ENCODE assay signal across 20 mouse cellular contexts in genomic region chr9:14266470-14266869, GRCm38 (mm10).
"Had no signal": no experiment of that assay in that cellular context is flagged by ENCODE, and none has a peak within 500 bp of the region (broad histone marks: within the 10 kb centered on the region; RNA-seq: fewer than 3 reads in every experiment).

No protein-coding gene starts in this region.

- H3K4me2 ChIP-seq: limb, embryonic 13.5 days; liver, embryonic 12.5 days; liver, embryonic 15.5 days; lung, embryonic 15.5 days; midbrain, embryonic 12.5 days; midbrain, embryonic 15.5 days; neural tube, embryonic 12.5 days; neural tube, embryonic 15.5 days had no signal

- H3K36me3 ChIP-seq: limb, embryonic 10.5 days; limb, embryonic 13.5 days; liver, embryonic 12.5 days; liver, embryonic 15.5 days; lung, embryonic 15.5 days; midbrain, embryonic 12.5 days; midbrain, embryonic 15.5 days; neural tube, embryonic 12.5 days; neural tube, embryonic 15.5 days had no signal

- ATAC-seq: liver, embryonic 12.5 days; midbrain, embryonic 15.5 days had no signal

- H3K4me1 ChIP-seq: limb, embryonic 10.5 days; limb, embryonic 13.5 days; liver, embryonic 12.5 days; liver, embryonic 15.5 days; lung, embryonic 15.5 days; midbrain, embryonic 12.5 days; midbrain, embryonic 15.5 days; neural tube, embryonic 12.5 days; neural tube, embryonic 15.5 days had no signal

- DNase-seq: kidney, adult 11 months; kidney, adult 9 months; kidney, postnatal 14 days; kidney, postnatal 4 days; liver; lung, adult 18-20 months; right cerebral cortex, adult 18-20 months; right cerebral cortex, postnatal 14 days; spleen, adult 18-20 months; thymus, postnatal 25 days had no signal

- H3K27me3 ChIP-seq: limb, embryonic 13.5 days; liver, embryonic 12.5 days; liver, embryonic 15.5 days; lung, embryonic 15.5 days; midbrain, embryonic 12.5 days; midbrain, embryonic 15.5 days; neural tube, embryonic 12.5 days; neural tube, embryonic 15.5 days had no signal

- H3K9ac ChIP-seq: limb, embryonic 13.5 days; liver, embryonic 12.5 days; liver, embryonic 15.5 days; lung, embryonic 15.5 days; midbrain, embryonic 12.5 days; midbrain, embryonic 15.5 days; neural tube, embryonic 12.5 days; neural tube, embryonic 15.5 days had no signal

- H3K4me3 ChIP-seq: limb, embryonic 10.5 days; limb, embryonic 13.5 days; liver, embryonic 12.5 days; liver, embryonic 15.5 days; lung, embryonic 15.5 days; midbrain, embryonic 12.5 days; midbrain, embryonic 15.5 days; neural tube, embryonic 12.5 days; neural tube, embryonic 15.5 days had no signal

- H3K27ac ChIP-seq: limb, embryonic 10.5 days; limb, embryonic 13.5 days; liver, embryonic 12.5 days; liver, embryonic 15.5 days; lung, embryonic 15.5 days; macrophage; midbrain, embryonic 12.5 days; midbrain, embryonic 15.5 days; neural tube, embryonic 12.5 days; neural tube, embryonic 15.5 days had no signal

- H3K9me3 ChIP-seq: limb, embryonic 10.5 days; limb, embryonic 13.5 days; liver, embryonic 12.5 days; liver, embryonic 15.5 days; lung, embryonic 15.5 days; midbrain, embryonic 12.5 days; midbrain, embryonic 15.5 days; neural tube, embryonic 12.5 days; neural tube, embryonic 15.5 days had no signal
